Mouse (Mus musculus) MEL (cell line): ENCODE measurements around the gene Gm6899.

Experiments
- CHD2 ChIP-seq: IDR thresholded peaks from 2 replicates; pipeline ENCODE4 v1.6.1; 2011; ENCODE audit warnings: low read length, improper control_type of control experiment
- CTCF ChIP-seq, 3 experiments: IDR thresholded peaks in 2 of 3; conservative IDR thresholded peaks in 1 of 3; 2 replicates each; pipeline ENCODE4 v1.5.1; 2011 to 2012; ENCODE audit warnings: low read length in 3 of 3, low read depth in 2 of 3, mild to moderate bottlenecking in 2 of 3, improper control_type of control experiment in 1 of 3, inconsistent platforms in 1 of 3, mixed read lengths in 1 of 3, moderate library complexity in 1 of 3; ENCODE audit not compliant: control insufficient read depth in 1 of 3, insufficient read depth in 1 of 3, poor library complexity in 1 of 3, severe bottlenecking in 1 of 3
- EP300 ChIP-seq, 2 experiments: IDR thresholded peaks; 2 replicates each; pipeline ENCODE4 v1.6.1; 2011; ENCODE audit warnings: improper control_type of control experiment in 2 of 2, low read length in 2 of 2, low read depth in 1 of 2, mild to moderate bottlenecking in 1 of 2
- GATA1 ChIP-seq: IDR thresholded peaks from 2 replicates; pipeline ENCODE4 v1.6.1; 2011; ENCODE audit warnings: low read depth, low read length, improper control_type of control experiment
- MAFK ChIP-seq: IDR thresholded peaks from 2 replicates; pipeline ENCODE4 v1.6.1; 2011; ENCODE audit warnings: low read depth, mild to moderate bottlenecking, low read length, improper control_type of control experiment, borderline replicate concordance
- MAX ChIP-seq: IDR thresholded peaks from 2 replicates; pipeline ENCODE4 v1.6.1; 2011; ENCODE audit warnings: low read length, improper control_type of control experiment
- MXI1 ChIP-seq: IDR thresholded peaks from 2 replicates; pipeline ENCODE4 v1.6.1; 2011; ENCODE audit warnings: mild to moderate bottlenecking, low read depth, low read length, improper control_type of control experiment
- NELFE ChIP-seq: IDR thresholded peaks from 2 replicates; pipeline ENCODE4 v1.6.1; 2011; ENCODE audit warnings: low read depth, low read length, improper control_type of control experiment
- POLR2A ChIP-seq, 2 experiments: IDR thresholded peaks; 2 replicates each; pipeline ENCODE4 v1.6.1; 2011 to 2012; ENCODE audit warnings: low read length in 2 of 2, mild to moderate bottlenecking in 2 of 2, control low read depth in 1 of 2, improper control_type of control experiment in 1 of 2, low read depth in 1 of 2, moderate library complexity in 1 of 2; ENCODE audit not compliant: control insufficient read depth in 1 of 2, insufficient read depth in 1 of 2, poor library complexity in 1 of 2
- RCOR1 ChIP-seq: IDR thresholded peaks from 2 replicates; pipeline ENCODE4 v1.6.1; 2012; ENCODE audit warnings: low read depth, mild to moderate bottlenecking, inconsistent platforms, low read length, improper control_type of control experiment
- TBP ChIP-seq: IDR thresholded peaks from 2 replicates; pipeline ENCODE4 v1.8.0; 2011; ENCODE audit warnings: low read depth, low read length, improper control_type of control experiment
- TCF12 ChIP-seq: IDR thresholded peaks from 2 replicates; pipeline ENCODE4 v1.6.1; 2014; ENCODE audit warnings: low read depth, mild to moderate bottlenecking, inconsistent platforms, low read length, improper control_type of control experiment, moderate library complexity
- UBTF ChIP-seq: IDR thresholded peaks from 2 replicates; pipeline ENCODE4 v1.6.1; 2012; ENCODE audit warnings: low read depth, mild to moderate bottlenecking, inconsistent platforms, low read length, improper control_type of control experiment, moderate library complexity, borderline replicate concordance; ENCODE audit not compliant: insufficient read depth
- USF1 ChIP-seq: IDR thresholded peaks from 2 replicates; pipeline ENCODE4 v1.6.1; 2014; ENCODE audit warnings: low read depth, mild to moderate bottlenecking, inconsistent platforms, low read length, improper control_type of control experiment, moderate library complexity

GRCm38 (mm10) chr11:26586367-26587183 is 6.5 kb upstream of the Gm6899 start:
- no peak for TF ChIP-seq RCOR1
- no peak for TF ChIP-seq CHD2
- TF ChIP-seq POLR2A (IDR thresholded peaks at IDR 0.05; ENCODE audit: control insufficient read depth in 1 of 2, insufficient read depth in 1 of 2, low read depth in 1 of 2, low read length in 2 of 2, poor library complexity in 1 of 2): no peak
- TF ChIP-seq MAX: no peak
- no peak for TF ChIP-seq NELFE
- TF ChIP-seq TCF12: no peak
- no peak for TF ChIP-seq EP300 (IDR thresholded peaks at IDR 0.05; ENCODE audit: low read depth in 1 of 2, low read length in 2 of 2)
- TF ChIP-seq CTCF (IDR thresholded peaks at IDR 0.05 in 2 of 3, conservative IDR thresholded peaks at IDR 0.05 in 1 of 3; ENCODE audit: control insufficient read depth in 1 of 3, insufficient read depth in 1 of 3, low read depth in 2 of 3, low read length in 3 of 3, poor library complexity in 1 of 3, severe bottlenecking in 1 of 3): no peak
- no peak for TF ChIP-seq GATA1
- TF ChIP-seq USF1: no peak
- TF ChIP-seq MAFK: no peak
- no peak for TF ChIP-seq MXI1
- no peak for TF ChIP-seq UBTF
- TF ChIP-seq TBP: no peak
